8 mouse cellular contexts compared by ENCODE assay signal in the genomic region with DNA sequence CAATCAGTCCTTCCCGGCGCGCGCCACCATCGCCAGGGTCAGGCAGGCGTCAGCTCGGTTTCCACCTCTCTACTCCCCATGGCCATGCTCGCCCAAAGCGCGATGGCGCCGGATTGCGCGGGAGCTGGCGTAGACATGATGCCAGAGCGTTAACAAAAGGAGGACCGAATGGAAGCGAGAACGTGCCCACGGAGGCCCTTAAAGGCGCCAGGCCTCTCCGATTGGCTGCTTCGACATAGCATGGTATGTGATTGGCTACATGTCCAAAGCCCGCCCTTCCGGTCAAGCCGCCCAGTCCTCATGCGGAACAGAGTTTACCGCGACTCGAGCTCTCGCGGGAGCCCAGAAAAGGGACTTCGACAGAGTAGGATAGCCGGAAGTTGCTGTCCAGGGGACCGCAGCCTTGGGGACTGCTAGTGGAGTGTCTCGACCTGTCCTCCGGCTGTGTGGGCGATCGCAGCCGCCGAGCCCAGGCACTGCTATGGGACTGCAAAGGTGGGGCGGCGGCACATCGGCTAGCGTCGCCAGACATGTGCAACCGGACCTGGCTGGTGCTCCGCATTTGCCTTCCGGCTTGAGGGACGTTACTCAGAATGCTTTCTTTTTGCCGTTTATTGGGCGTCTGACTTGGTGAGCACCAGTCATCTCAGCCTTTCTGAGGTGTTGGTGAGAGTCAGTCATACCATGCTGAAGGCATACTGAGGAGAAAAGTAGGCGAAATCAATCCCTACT. TPM values are rescaled to one million over a fixed set of nuclear protein-coding genes. Genes with fewer than 3 reads are reported as not detected.
DNase-seq lines count a peak whose midpoint lies in the region; ATAC-seq and TF ChIP-seq lines count a peak whose summit lies in the region.

No protein-coding gene starts in this region.

- H3K9ac ChIP-seq in kidney, embryonic 14.5 days (ENCODE audit: low read depth, low read length): peak overlapping the region; percentile 96
- peak overlapping the region; percentile 82 for H3K9ac ChIP-seq in limb, embryonic 15.5 days

- peak overlapping the region; percentile 80 for H3K4me3 ChIP-seq in bone marrow macrophage, adult 2 months (ENCODE audit: insufficient read depth, low read length)
- peak overlapping the region; percentile 66 for H3K4me3 ChIP-seq in embryonic fibroblast, embryonic 13.5 days (ENCODE audit: insufficient read depth, low read length)
- peak overlapping the region; percentile 86 for H3K4me3 ChIP-seq in kidney, embryonic 14.5 days (ENCODE audit: low read length)
- H3K4me3 ChIP-seq in limb, embryonic 15.5 days: peak overlapping the region; percentile 82

- no peak for TF ChIP-seq CTCF in bone marrow macrophage, adult 2 months (IDR thresholded peaks at IDR 0.05; ENCODE audit: low read depth, low read length)
- TF ChIP-seq CTCF in embryonic fibroblast, embryonic 13.5 days (IDR thresholded peaks at IDR 0.05; ENCODE audit: borderline replicate concordance, insufficient read depth, low read length): no peak

- peaks cover 33% of the 10 kb centered on the region for H3K36me3 ChIP-seq in kidney, embryonic 14.5 days (ENCODE audit: control insufficient read depth, insufficient read depth, low read length)
- peaks cover 29% of the 10 kb centered on the region for H3K36me3 ChIP-seq in limb, embryonic 15.5 days

- WGBS in kidney, embryonic 14.5 days: under 1% methylated on average over 53 of the region's 53 CpGs
- WGBS in limb, embryonic 15.5 days: under 1% methylated on average over 53 of the region's 53 CpGs

- peak; percentile 99 for DNase-seq in A20 (ENCODE audit: low read depth, low spot score)
- peak; percentile 94 to 98 for DNase-seq in heart, adult 9 months (ENCODE audit: low spot score in 2 of 2)
- peak; percentile 81 for DNase-seq in monocyte, adult 2 months (ENCODE audit: low read depth in 1 of 2, low spot score in 2 of 2)
- DNase-seq in spleen, postnatal 36 days (ENCODE audit: low spot score in 2 of 2): peak; percentile 91 to 94

- H3K27ac ChIP-seq in bone marrow macrophage, adult 2 months (ENCODE audit: insufficient read depth, low read depth, low read length): peak overlapping the region; percentile 76
- peak overlapping the region; percentile 85 for H3K27ac ChIP-seq in embryonic fibroblast, embryonic 13.5 days (ENCODE audit: insufficient read depth, low read length)
- peak overlapping the region; percentile 94 for H3K27ac ChIP-seq in kidney, embryonic 14.5 days (ENCODE audit: low read depth, low read length)
- H3K27ac ChIP-seq in limb, embryonic 15.5 days: peak overlapping the region; percentile 95

- peak overlapping the region; percentile 89 for H3K4me2 ChIP-seq in kidney, embryonic 14.5 days (replicated peaks; ENCODE audit: low read depth, low read length)
- peak overlapping the region; percentile 74 for H3K4me2 ChIP-seq in limb, embryonic 15.5 days

- peaks cover 22% of the 10 kb centered on the region for H3K4me1 ChIP-seq in bone marrow macrophage, adult 2 months (ENCODE audit: control insufficient read depth, insufficient read depth, low read length)
- no peaks in the 10 kb centered on the region for H3K4me1 ChIP-seq in embryonic fibroblast, embryonic 13.5 days (ENCODE audit: control insufficient read depth, insufficient read depth, low read length)
- H3K4me1 ChIP-seq in kidney, embryonic 14.5 days (ENCODE audit: control insufficient read depth, insufficient read depth, low read length): peaks cover 30% of the 10 kb centered on the region
- H3K4me1 ChIP-seq in limb, embryonic 15.5 days: peaks cover 42% of the 10 kb centered on the region

- TF ChIP-seq POLR2A in bone marrow macrophage, adult 2 months (IDR thresholded peaks at IDR 0.05; ENCODE audit: borderline replicate concordance, low read depth, low read length): peak; percentile 49; the same call in 1 of the 2 replicates
- TF ChIP-seq POLR2A in embryonic fibroblast, embryonic 13.5 days (IDR thresholded peaks at IDR 0.05; ENCODE audit: low read depth, low read length): peak; percentile 97

- no peaks in the 10 kb centered on the region for H3K9me3 ChIP-seq in kidney, embryonic 14.5 days (ENCODE audit: control insufficient read depth, low read length)
- no peaks in the 10 kb centered on the region for H3K9me3 ChIP-seq in limb, embryonic 15.5 days

- no peaks in the 10 kb centered on the region for H3K27me3 ChIP-seq in kidney, embryonic 14.5 days (ENCODE audit: control insufficient read depth, insufficient read depth, low read length)
- no peaks in the 10 kb centered on the region for H3K27me3 ChIP-seq in limb, embryonic 15.5 days

- peak; percentile 99 for ATAC-seq in kidney, embryonic 14.5 days (ENCODE audit: low FRiP score, low TSS enrichment)
- ATAC-seq in limb, embryonic 15.5 days (ENCODE audit: insufficient number of reproducible peaks, low FRiP score, low TSS enrichment, low read depth): peak; percentile 99

RNA-seq across cellular contexts. Expression of gene Sec31a, which starts 13.5 kb away (rescaled TPM):
- polyA plus RNA-seq in bone marrow macrophage, adult 2 months (2012; ENCODE audit: insufficient read depth, insufficient read length, missing spikeins): 76.0 and 79.8 TPM in 2 replicates
- 314 and 338 TPM in 2 replicates for polyA plus RNA-seq in embryonic fibroblast, embryonic 13.5 days (2011; ENCODE audit: insufficient read length, low read depth, missing spikeins)
- 111 and 163 TPM in 2 replicates for polyA plus RNA-seq in kidney, embryonic 14.5 days (2014; fragmentation: Nextera tagmentation; extraction: Ambion mirVana)
- polyA plus RNA-seq in limb, embryonic 15.5 days (2015; fragmentation: Nextera tagmentation; extraction: Ambion mirVana): 266 TPM in 2 replicates

Comparison
In these comparisons a context has a peak if more than half of its experiments do, and no peak if none do; other contexts are left out.
1. Peak in every context shown above with its lines: DNase-seq, ATAC-seq, H3K4me3 ChIP-seq and H3K27ac ChIP-seq.